Comparison of ENCODE assay signal across 8 mouse cellular contexts in the genomic region with DNA sequence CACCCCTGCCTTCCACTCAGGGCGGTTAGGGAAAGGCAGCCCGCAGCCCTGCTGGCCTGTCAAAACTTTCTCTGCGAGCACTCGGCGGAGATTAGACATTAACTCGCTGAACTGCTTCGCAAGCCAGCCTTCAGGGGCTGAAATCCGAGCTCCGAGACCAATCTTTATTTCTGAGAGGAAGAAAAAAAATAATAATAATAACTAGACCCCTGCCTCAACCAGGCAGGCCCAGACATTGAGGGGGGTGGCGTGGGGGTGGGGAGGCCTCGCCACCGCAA. TPM values are rescaled to one million over a fixed set of nuclear protein-coding genes. Genes with fewer than 3 reads are reported as not detected.
DNase-seq lines count a peak whose midpoint lies in the region; ATAC-seq and TF ChIP-seq lines count a peak whose summit lies in the region.

No protein-coding gene starts in this region.

- H3K36me3 ChIP-seq in thymus, adult 2 months (ENCODE audit: control insufficient read depth, insufficient read depth, low read length): no peaks in the 10 kb centered on the region
- H3K36me3 ChIP-seq in embryonic facial prominence, embryonic 12.5 days: no peaks in the 10 kb centered on the region
- no peaks in the 10 kb centered on the region for H3K36me3 ChIP-seq in intestine, embryonic 14.5 days (ENCODE audit: control insufficient read depth, insufficient read depth, low read length)
- no peaks in the 10 kb centered on the region for H3K36me3 ChIP-seq in lung, embryonic 16.5 days (ENCODE audit: control insufficient read depth, insufficient read depth, low read length)
- no peaks in the 10 kb centered on the region for H3K36me3 ChIP-seq in testis, adult 2 months (ENCODE audit: control insufficient read depth, insufficient read depth, low read length)

- H3K27ac ChIP-seq in thymus, adult 2 months (ENCODE audit: control insufficient read depth, insufficient read depth, low read length): no peak overlapping the region
- H3K27ac ChIP-seq in embryonic facial prominence, embryonic 12.5 days: peak overlapping the region; percentile 99
- H3K27ac ChIP-seq in intestine, embryonic 14.5 days (ENCODE audit: low read depth): peak overlapping the region; percentile 99
- peak overlapping the region; percentile 98 for H3K27ac ChIP-seq in lung, embryonic 16.5 days (ENCODE audit: low read length)
- H3K27ac ChIP-seq in testis, adult 2 months (ENCODE audit: control insufficient read depth, insufficient read depth, low read depth, low read length): peak overlapping the region; percentile 45

- ATAC-seq in embryonic facial prominence, embryonic 12.5 days (ENCODE audit: insufficient number of reproducible peaks, insufficient read depth, low FRiP score, low TSS enrichment): peak; percentile 35; the same call in 1 of the 2 replicates
- peak; percentile 9; the same call in 1 of the 2 replicates for ATAC-seq in intestine, embryonic 14.5 days (replicated peaks; ENCODE audit: low FRiP score, low TSS enrichment, low read depth)
- ATAC-seq in lung, embryonic 16.5 days (ENCODE audit: low read depth): peak; percentile 23; the same call in 1 of the 2 replicates
- no peak for ATAC-seq in monocyte, adult 5-6 weeks (replicated peaks; ENCODE audit: insufficient number of reproducible peaks, low FRiP score, low TSS enrichment, poor library complexity, severe bottlenecking)

- no peak for DNase-seq in thymus, adult 2 months
- DNase-seq in thymus, postnatal 10 days (ENCODE audit: low spot score in 2 of 2): no peak
- DNase-seq in intestine, embryonic 14.5 days (ENCODE audit: low spot score): no peak
- no peak for DNase-seq in right cerebral cortex, postnatal 14 days

- no peaks in the 10 kb centered on the region for H3K9me3 ChIP-seq in embryonic facial prominence, embryonic 12.5 days
- no peaks in the 10 kb centered on the region for H3K9me3 ChIP-seq in intestine, embryonic 14.5 days (ENCODE audit: control insufficient read depth, low read length)
- no peaks in the 10 kb centered on the region for H3K9me3 ChIP-seq in lung, embryonic 16.5 days (ENCODE audit: control insufficient read depth, low read length)

- peak overlapping the region; percentile 86 for H3K4me2 ChIP-seq in embryonic facial prominence, embryonic 12.5 days (replicated peaks)
- H3K4me2 ChIP-seq in intestine, embryonic 14.5 days (ENCODE audit: low read length): peak overlapping the region; percentile 73
- peak overlapping the region; percentile 72 for H3K4me2 ChIP-seq in lung, embryonic 16.5 days (ENCODE audit: low read depth, low read length)

- peak overlapping the region; percentile 48 for H3K4me3 ChIP-seq in thymus, adult 2 months (ENCODE audit: control insufficient read depth, insufficient read depth, low read length)
- peak overlapping the region; percentile 91 for H3K4me3 ChIP-seq in embryonic facial prominence, embryonic 12.5 days
- H3K4me3 ChIP-seq in intestine, embryonic 14.5 days (ENCODE audit: low read depth, low read length): peak overlapping the region; percentile 90
- peak overlapping the region; percentile 96 for H3K4me3 ChIP-seq in lung, embryonic 16.5 days (ENCODE audit: low read length)
- peak overlapping the region; percentile 94 for H3K4me3 ChIP-seq in testis, adult 2 months (ENCODE audit: control insufficient read depth, low read depth, low read length)

- WGBS in thymus, adult 2 months: 4% methylated on average over 12 of the region's 12 CpGs
- 0% methylated on average over 12 of the region's 12 CpGs for WGBS in embryonic facial prominence, embryonic 12.5 days
- 0% methylated on average over 12 of the region's 12 CpGs for WGBS in intestine, embryonic 14.5 days
- WGBS in lung, embryonic 16.5 days: 0% methylated on average over 12 of the region's 12 CpGs

- no peak for TF ChIP-seq POLR2A in thymus, adult 2 months (IDR thresholded peaks at IDR 0.05; ENCODE audit: control insufficient read depth, extremely low read depth, insufficient read depth, low read length, poor library complexity)
- no peak for TF ChIP-seq POLR2A in testis, adult 2 months (IDR thresholded peaks at IDR 0.05; ENCODE audit: control insufficient read depth, low read depth, low read length)

- peak overlapping the region; percentile 98 for H3K9ac ChIP-seq in embryonic facial prominence, embryonic 12.5 days
- peak overlapping the region; percentile 96 for H3K9ac ChIP-seq in intestine, embryonic 14.5 days (ENCODE audit: low read length)
- peak overlapping the region; percentile 97 for H3K9ac ChIP-seq in lung, embryonic 16.5 days (ENCODE audit: low read length)

- peaks cover 21% of the 10 kb centered on the region for H3K4me1 ChIP-seq in thymus, adult 2 months (replicated peaks; ENCODE audit: control insufficient read depth, insufficient read depth, low read length)
- peaks cover 34% of the 10 kb centered on the region for H3K4me1 ChIP-seq in embryonic facial prominence, embryonic 12.5 days
- peaks cover 24% of the 10 kb centered on the region for H3K4me1 ChIP-seq in intestine, embryonic 14.5 days (replicated peaks; ENCODE audit: control insufficient read depth, insufficient read depth, low read length)
- peaks cover 31% of the 10 kb centered on the region for H3K4me1 ChIP-seq in lung, embryonic 16.5 days (replicated peaks; ENCODE audit: control insufficient read depth, insufficient read depth, low read length)
- H3K4me1 ChIP-seq in testis, adult 2 months (ENCODE audit: control insufficient read depth, insufficient read depth, low read length): peaks cover 14% of the 10 kb centered on the region

- H3K27me3 ChIP-seq in thymus, adult 2 months (ENCODE audit: control insufficient read depth, insufficient read depth, low read length): peaks cover 33% of the 10 kb centered on the region
- no peaks in the 10 kb centered on the region for H3K27me3 ChIP-seq in embryonic facial prominence, embryonic 12.5 days
- H3K27me3 ChIP-seq in intestine, embryonic 14.5 days (replicated peaks; ENCODE audit: control insufficient read depth, insufficient read depth, low read length): no peaks in the 10 kb centered on the region
- H3K27me3 ChIP-seq in lung, embryonic 16.5 days (ENCODE audit: control insufficient read depth, insufficient read depth, low read depth, low read length): no peaks in the 10 kb centered on the region
- no peaks in the 10 kb centered on the region for H3K27me3 ChIP-seq in testis, adult 2 months (ENCODE audit: control insufficient read depth, insufficient read depth, low read length)

- no peak for TF ChIP-seq CTCF in thymus, adult 2 months (IDR thresholded peaks at IDR 0.05; ENCODE audit: borderline replicate concordance, control insufficient read depth, extremely low read depth, insufficient read depth, low read length, poor library complexity)
- no peak for TF ChIP-seq CTCF in testis, adult 2 months (IDR thresholded peaks at IDR 0.05; ENCODE audit: control insufficient read depth, insufficient read depth, insufficient replicate concordance, low read depth, low read length)

RNA-seq across cellular contexts. Expression of a gene that starts 20.5 kb away (rescaled TPM):
- 104 and 121 TPM in 2 replicates for polyA plus RNA-seq in thymus, adult 2 months (2012; rRNA removed)
- 56.5 and 57.3 TPM in 2 replicates for polyA plus RNA-seq in embryonic facial prominence, embryonic 12.5 days (2016; fragmentation: Nextera tagmentation; extraction: Ambion mirVana)
- 64.7 and 69.8 TPM in 2 replicates for polyA plus RNA-seq in intestine, embryonic 14.5 days (2014; fragmentation: Nextera tagmentation; extraction: Ambion mirVana)
- 77.8 and 89.5 TPM in 2 replicates for polyA plus RNA-seq in lung, embryonic 16.5 days (2015; fragmentation: Nextera tagmentation; extraction: Ambion mirVana)
- polyA plus RNA-seq in testis, adult 2 months (2012; rRNA removed): 20.0 and 24.4 TPM in 2 replicates
- 368 to 783 TPM (median 392 TPM) in 3 replicates for total RNA-seq in monocyte, adult 5-6 weeks (2017)

RNA-seq across cellular contexts. Expression of a gene that starts 54.4 kb away (rescaled TPM):
- polyA plus RNA-seq in thymus, adult 2 months (2012; rRNA removed): 41.9 and 44.2 TPM in 2 replicates
- 324 and 329 TPM in 2 replicates for polyA plus RNA-seq in embryonic facial prominence, embryonic 12.5 days (2016; fragmentation: Nextera tagmentation; extraction: Ambion mirVana)
- polyA plus RNA-seq in intestine, embryonic 14.5 days (2014; fragmentation: Nextera tagmentation; extraction: Ambion mirVana): 306 and 321 TPM in 2 replicates
- polyA plus RNA-seq in lung, embryonic 16.5 days (2015; fragmentation: Nextera tagmentation; extraction: Ambion mirVana): 294 and 297 TPM in 2 replicates
- 84.6 and 117 TPM in 2 replicates for polyA plus RNA-seq in testis, adult 2 months (2012; rRNA removed)
- total RNA-seq in monocyte, adult 5-6 weeks (2017): 58.3 to 116 TPM (median 73.9 TPM) in 3 replicates
